Mouse (Mus musculus): Measurements from ENCODE around the gene Glb1. TPM values are rescaled to one million over a fixed set of nuclear protein-coding genes. Genes with fewer than 3 reads are reported as not detected.
"Not testable (repeated sequence)": the region's sequence is repeated elsewhere in the genome, so short reads cannot be mapped to it uniquely, and the experiment has no call there.

Glb1 gene
- 23.0 and 24.6 TPM in 2 replicates for polyA plus RNA-seq (2016; fragmentation: Nextera tagmentation; extraction: Ambion mirVana)

- 0% methylated on average over 73 of the region's 73 CpGs for WGBS
- ATAC-seq (ENCODE audit: low FRiP score, low read depth) = peak; percentile 98
- H3K27me3 ChIP-seq = no peaks in the 10 kb centered on the region
Measured at GRCm38 (mm10) chr9:114400949-114401684, at the start of gene Glb1, which contains the start of gene Tmppe. TSS of gene Glb1 (plus strand) at chr9:114401076. TSS of gene Tmppe (plus strand) at chr9:114401105.

GRCm38 (mm10) chr9:114367783-114368470, 32.9 kb upstream of the Glb1 start:
- WGBS = under 1% methylated on average over 48 of the region's 48 CpGs
- no peaks in the 10 kb centered on the region for H3K9me3 ChIP-seq

More at GRCm38 (mm10) chr9:114400949-114401684, at the start of gene Glb1, which contains the start of gene Tmppe:
- Histone ChIP-seq H3K27ac (replicated peaks) (peak within 1 kb of the TSS; percentile 78), H3K4me2 (replicated peaks) (peak within 1 kb of the TSS; percentile 80), H3K36me3 (peaks cover 22% of the 10 kb centered on the region), H3K9ac (replicated peaks) (peak within 1 kb of the TSS; percentile 80), H3K4me1 (peaks cover 11% of the 10 kb centered on the region), H3K4me3 (peak within 1 kb of the TSS; percentile 81), H3K9me3 (0 out of 2 replicates have a peak, but pooled peaks cover 6% of the 10 kb centered on the region)

DNA sequence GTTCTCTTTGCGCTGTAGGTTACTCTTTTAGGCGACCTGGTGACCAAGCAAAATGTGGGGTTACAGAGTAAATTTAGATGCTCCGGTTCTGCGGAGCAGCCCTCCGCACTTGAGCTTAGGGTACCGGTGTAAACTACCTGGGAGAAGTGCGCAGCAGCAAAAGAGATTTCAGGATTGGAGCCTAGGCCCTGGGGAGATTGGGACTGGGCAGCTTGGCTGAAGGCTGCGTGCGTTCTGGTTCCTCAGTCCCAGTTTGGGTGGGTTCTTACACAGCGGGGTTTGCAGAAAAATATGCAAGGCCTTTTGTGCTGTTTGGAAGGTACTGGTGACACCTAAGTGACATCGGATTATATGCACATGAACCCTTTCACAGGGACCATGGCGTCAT, 32.4 kb upstream of the Glb1 start:
- H3K9ac ChIP-seq (replicated peaks) = peak overlapping the region; percentile 54
- no peaks in the 10 kb centered on the region for H3K9me3 ChIP-seq
- no peak overlapping the region for H3K27ac ChIP-seq (replicated peaks)
- no peak for ATAC-seq (ENCODE audit: low FRiP score, low read depth)
- peaks cover 15% of the 10 kb centered on the region for H3K27me3 ChIP-seq
- 17% methylated on average over 12 of the region's 12 CpGs for WGBS
- peak overlapping the region; percentile 74 for H3K4me2 ChIP-seq (replicated peaks)
- peaks cover 3% of the 10 kb centered on the region; the same call in 1 of the 2 replicates for H3K4me1 ChIP-seq
- no peaks in the 10 kb centered on the region for H3K36me3 ChIP-seq
- H3K4me3 ChIP-seq = peak overlapping the region; percentile 46

More at GRCm38 (mm10) chr9:114367783-114368470, 32.9 kb upstream of the Glb1 start:
- Histone ChIP-seq H3K4me1 (peaks cover 3% of the 10 kb centered on the region; the same call in 1 of the 2 replicates), H3K9ac (replicated peaks) (peak overlapping the region; percentile 54), H3K27me3 (peaks cover 15% of the 10 kb centered on the region), H3K27ac (replicated peaks) (no peak overlapping the region), H3K4me2 (replicated peaks) (peak overlapping the region; percentile 74), H3K4me3 (peak overlapping the region; percentile 46), H3K36me3 (no peaks in the 10 kb centered on the region)
- ATAC-seq (ENCODE audit: low FRiP score, low read depth) = peak; percentile 85

GRCm38 (mm10) chr9:114369389-114369788, 31.5 kb upstream of the Glb1 start:
- H3K9ac ChIP-seq (replicated peaks); ATAC-seq (ENCODE audit: low FRiP score, low read depth): not testable (repeated sequence)
- WGBS = 53% methylated on average over 5 of the region's 5 CpGs

GRCm38 (mm10) chr9:114371717-114372116, 29.2 kb upstream of the Glb1 start:
- H3K27ac ChIP-seq (replicated peaks); H3K4me3 ChIP-seq; H3K36me3 ChIP-seq; H3K9ac ChIP-seq (replicated peaks); H3K4me2 ChIP-seq (replicated peaks); ATAC-seq (ENCODE audit: low FRiP score, low read depth); H3K4me1 ChIP-seq; H3K9me3 ChIP-seq: not testable (repeated sequence)
- 38% methylated on average over 5 of the region's 5 CpGs for WGBS
- H3K27me3 ChIP-seq = peaks cover 15% of the 10 kb centered on the region

More at GRCm38 (mm10) chr9:114369389-114369788, 31.5 kb upstream of the Glb1 start:
- H3K4me2 ChIP-seq (replicated peaks); H3K4me1 ChIP-seq; H3K36me3 ChIP-seq; H3K9me3 ChIP-seq; H3K4me3 ChIP-seq; H3K27ac ChIP-seq (replicated peaks): not testable (repeated sequence)
- H3K27me3 ChIP-seq = peaks cover 15% of the 10 kb centered on the region

GRCm38 (mm10) chr9:114375276-114375962, 25.5 kb upstream of the Glb1 start:
- Histone ChIP-seq H3K4me2 (replicated peaks) (no peak overlapping the region), H3K9me3 (no peaks in the 10 kb centered on the region), H3K27me3 (no peaks in the 10 kb centered on the region), H3K4me1 (no peaks in the 10 kb centered on the region), H3K9ac (replicated peaks) (no peak overlapping the region), H3K4me3 (no peak overlapping the region), H3K36me3 (no peaks in the 10 kb centered on the region), H3K27ac (replicated peaks) (no peak overlapping the region)
- ATAC-seq (ENCODE audit: low FRiP score, low read depth) = no peak
- WGBS = 93% methylated on average over 10 of the region's 10 CpGs

GRCm38 (mm10) chr9:114377168-114377567, 23.7 kb upstream of the Glb1 start:
- H3K4me2 ChIP-seq (replicated peaks) = no peak overlapping the region
- H3K27ac ChIP-seq (replicated peaks) = no peak overlapping the region
- no peaks in the 10 kb centered on the region for H3K4me1 ChIP-seq
- no peaks in the 10 kb centered on the region for H3K27me3 ChIP-seq
- no peaks in the 10 kb centered on the region for H3K9me3 ChIP-seq
- H3K4me3 ChIP-seq = no peak overlapping the region
- no peaks in the 10 kb centered on the region for H3K36me3 ChIP-seq
- no peak overlapping the region for H3K9ac ChIP-seq (replicated peaks)
- WGBS = 96% methylated on average over 10 of the region's 10 CpGs
- no peak for ATAC-seq (ENCODE audit: low FRiP score, low read depth)

GRCm38 (mm10) chr9:114379871-114380270, 21.0 kb upstream of the Glb1 start:
- WGBS = 89% methylated on average over 12 of the region's 12 CpGs
- no peak for ATAC-seq (ENCODE audit: low FRiP score, low read depth)

GRCm38 (mm10) chr9:114380881-114381733, 19.8 kb upstream of the Glb1 start:
- no peak overlapping the region for H3K4me2 ChIP-seq (replicated peaks)
- no peak overlapping the region for H3K9ac ChIP-seq (replicated peaks)
- no peaks in the 10 kb centered on the region for H3K27me3 ChIP-seq
- H3K36me3 ChIP-seq = no peaks in the 10 kb centered on the region
- H3K9me3 ChIP-seq = no peaks in the 10 kb centered on the region
- no peak overlapping the region for H3K27ac ChIP-seq (replicated peaks)
- ATAC-seq (ENCODE audit: low FRiP score, low read depth) = peak; percentile 50; the same call in 1 of the 2 replicates
- no peak overlapping the region for H3K4me3 ChIP-seq
- no peaks in the 10 kb centered on the region for H3K4me1 ChIP-seq
- 71% methylated on average over 17 of the region's 17 CpGs for WGBS

More at GRCm38 (mm10) chr9:114379871-114380270, 21.0 kb upstream of the Glb1 start:
- no peaks in the 10 kb centered on the region for H3K9me3 ChIP-seq
- H3K36me3 ChIP-seq = no peaks in the 10 kb centered on the region
- no peak overlapping the region for H3K4me3 ChIP-seq
- H3K27me3 ChIP-seq = no peaks in the 10 kb centered on the region
- no peaks in the 10 kb centered on the region for H3K4me1 ChIP-seq
- no peak overlapping the region for H3K27ac ChIP-seq (replicated peaks)
- H3K9ac ChIP-seq (replicated peaks) = no peak overlapping the region
- H3K4me2 ChIP-seq (replicated peaks) = no peak overlapping the region

DNA sequence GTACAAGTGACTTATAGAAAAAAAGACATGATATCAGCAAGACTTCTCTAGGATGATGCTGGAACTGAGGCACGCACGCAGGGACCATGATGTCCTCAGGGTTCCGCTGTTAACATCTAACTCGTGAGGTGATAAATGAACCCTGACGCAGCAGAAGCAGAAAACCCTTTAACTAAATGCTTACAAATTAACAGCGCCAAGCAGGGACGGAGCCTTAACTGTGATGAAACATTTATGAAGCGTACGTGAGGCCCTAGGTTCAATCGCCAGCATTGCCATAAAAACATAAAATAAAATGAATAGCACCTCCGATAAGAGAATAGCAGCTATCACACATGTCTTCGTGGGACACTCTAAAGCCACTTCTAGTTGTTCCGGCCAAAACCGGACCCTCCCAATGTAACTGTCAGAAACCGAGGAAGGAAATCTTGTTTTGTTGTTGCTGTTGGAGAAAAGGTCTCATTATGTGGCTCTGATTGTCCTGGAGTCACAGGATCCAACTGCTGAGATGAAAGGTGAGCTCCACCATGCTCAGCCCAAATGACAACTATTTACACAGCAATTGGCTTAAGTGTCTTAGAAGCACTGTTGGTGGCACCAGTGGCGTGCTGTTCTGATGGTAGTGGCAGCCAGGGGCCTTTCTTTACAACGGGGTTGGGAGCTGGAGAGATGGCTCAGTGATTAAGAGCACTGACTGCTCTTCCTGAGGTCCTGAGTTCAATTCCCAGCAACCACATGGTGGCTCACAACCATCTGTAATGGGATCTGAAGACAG, 17.8 kb upstream of the Glb1 start:
- ATAC-seq (ENCODE audit: low FRiP score, low read depth) = no peak
- WGBS = 93% methylated on average over 17 of the region's 17 CpGs
- no peak overlapping the region for H3K9ac ChIP-seq (replicated peaks)
- H3K4me3 ChIP-seq = no peak overlapping the region
- H3K4me1 ChIP-seq = no peaks in the 10 kb centered on the region
- H3K9me3 ChIP-seq = no peaks in the 10 kb centered on the region
- H3K27me3 ChIP-seq = no peaks in the 10 kb centered on the region
- no peaks in the 10 kb centered on the region for H3K36me3 ChIP-seq
- H3K27ac ChIP-seq (replicated peaks) = no peak overlapping the region
- H3K4me2 ChIP-seq (replicated peaks) = no peak overlapping the region
